Mouse (Mus musculus): ENCODE results near the gene Eri3.

DNA sequence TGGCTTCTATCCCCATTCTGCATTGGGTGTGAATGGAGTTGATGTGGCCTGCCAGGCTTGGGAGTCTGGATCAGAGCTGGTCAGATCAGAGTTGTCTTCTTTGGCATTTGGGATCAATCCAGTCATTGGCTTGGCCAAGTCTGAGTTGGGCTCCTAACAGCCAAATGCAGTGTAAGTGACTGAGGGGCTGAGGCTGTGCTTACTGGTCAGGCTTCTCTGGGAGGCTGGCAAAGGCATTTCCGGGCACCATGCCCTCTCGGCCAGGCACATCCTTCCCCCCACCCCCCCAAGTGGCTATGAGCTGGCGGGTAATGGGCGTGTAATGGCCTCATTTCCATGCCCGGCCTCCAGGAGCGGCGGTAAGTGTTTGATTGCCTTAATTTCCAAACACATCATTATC lies 115.4 kb downstream of the Eri3 start:
- TF ChIP-seq CTCF (IDR thresholded peaks at IDR 0.05; ENCODE audit: borderline replicate concordance, insufficient read depth, low read depth, low read length) (no peak), POLR2A (IDR thresholded peaks at IDR 0.05; ENCODE audit: borderline replicate concordance, insufficient read depth, low read length) (no peak)

All from cerebellum, adult 2 months (tissue).